Mouse (Mus musculus) cerebellum, adult 11-12 months (tissue): Measurements from ENCODE around the gene Taldo1.
A peak's percentile ranks its signal among the peaks of the same experiment; 100 is the strongest.

Experiments used
- DNase-seq: peaks from one replicate; pipeline ENCODE4 v3.0.0; 2022

Taldo1 gene

GRCm38 (mm10) chr7:141391625-141392551 lies at the start of gene Taldo1:
Gene Taldo1 (plus strand): TSS chr7:141392199.
- DNase-seq, result peak; percentile 93

GRCm38 (mm10) chr7:141343230-141343629 lies 48.8 kb upstream of the Taldo1 start:
- DNase-seq, result no peak

- no peak for DNase-seq
Measured at GRCm38 (mm10) chr7:141343696-141344095, 48.3 kb upstream of the Taldo1 start.

- DNase-seq, result no peak
Measured at GRCm38 (mm10) chr7:141344787-141345186, 47.2 kb upstream of the Taldo1 start.

GRCm38 (mm10) chr7:141351061-141351460 lies 40.9 kb upstream of the Taldo1 start:
- DNase-seq, result no peak

GRCm38 (mm10) chr7:141355051-141355450 lies 36.9 kb upstream of the Taldo1 start:
- peak; percentile 53 for DNase-seq

- DNase-seq, result peak; percentile 50
Measured at GRCm38 (mm10) chr7:141355626-141356326, 36.2 kb upstream of the Taldo1 start.

- peak; percentile 41 for DNase-seq
Measured at GRCm38 (mm10) chr7:141356971-141357370, 35.0 kb upstream of the Taldo1 start.

- peak; percentile 81 for DNase-seq
Measured at GRCm38 (mm10) chr7:141361510-141361909, 30.5 kb upstream of the Taldo1 start.

GRCm38 (mm10) chr7:141363106-141363751 lies 28.8 kb upstream of the Taldo1 start:
- DNase-seq, result peak; percentile 69

- no peak for DNase-seq
Measured at GRCm38 (mm10) chr7:141363752-141364125, 28.3 kb upstream of the Taldo1 start.

- DNase-seq, result no peak
Measured at GRCm38 (mm10) chr7:141364349-141365048, 27.5 kb upstream of the Taldo1 start.

GRCm38 (mm10) chr7:141365049-141365445 lies 27.0 kb upstream of the Taldo1 start:
- DNase-seq, result no peak

GRCm38 (mm10) chr7:141367358-141367757 lies 24.6 kb upstream of the Taldo1 start:
- no peak for DNase-seq

- no peak for DNase-seq
Measured at GRCm38 (mm10) chr7:141369918-141370317, 22.1 kb upstream of the Taldo1 start.

- no peak for DNase-seq
Measured at GRCm38 (mm10) chr7:141371942-141372595, 19.9 kb upstream of the Taldo1 start.

- no peak for DNase-seq
Measured at GRCm38 (mm10) chr7:141373611-141374010, 18.4 kb upstream of the Taldo1 start.

- DNase-seq, result no peak
Measured at GRCm38 (mm10) chr7:141374399-141374798, 17.6 kb upstream of the Taldo1 start.

GRCm38 (mm10) chr7:141379584-141379983 lies 12.4 kb upstream of the Taldo1 start:
- DNase-seq, result no peak

GRCm38 (mm10) chr7:141381068-141381835 lies 10.7 kb upstream of the Taldo1 start:
- DNase-seq, result no peak

GRCm38 (mm10) chr7:141387807-141388486 lies 4.1 kb upstream of the Taldo1 start:
- no peak for DNase-seq
